Mouse (Mus musculus): Measurements from ENCODE around the gene Ttc30b. TPM values are rescaled to one million over a fixed set of nuclear protein-coding genes. Genes with fewer than 3 reads are reported as not detected.
"Not testable (repeated sequence)": the region's sequence is repeated elsewhere in the genome, so short reads cannot be mapped to it uniquely, and the experiment has no call there.

Ttc30b gene
- total RNA-seq, 2 experiments from 2014 or later = 1.4 to 1.8 TPM

GRCm38 (mm10) chr2:75955709-75956108 is 17.3 kb upstream of the Ttc30b start:
- ATAC-seq (replicated peaks; ENCODE audit: poor library complexity, severe bottlenecking) = no peak

DNA sequence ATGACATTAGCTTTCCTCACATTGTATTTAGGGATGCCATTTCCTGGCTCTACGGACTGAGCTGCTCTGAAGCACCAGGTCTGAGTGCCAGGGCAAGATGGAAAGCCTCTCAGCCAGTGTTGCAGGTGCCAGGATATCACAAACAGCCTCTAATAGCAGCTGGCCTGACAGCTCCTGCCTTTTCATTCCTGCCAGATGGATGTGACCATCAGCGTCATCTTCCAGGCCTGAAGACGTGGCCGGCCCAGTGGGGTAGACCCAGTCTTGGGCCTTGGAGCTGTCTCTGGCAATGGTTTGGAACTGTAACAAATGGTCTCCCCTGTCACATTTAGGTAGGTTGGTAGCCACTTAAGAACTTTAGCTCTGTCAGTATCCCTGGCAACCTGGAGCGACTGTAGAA is 14.9 kb upstream of the Ttc30b start:
- no peak for ATAC-seq (replicated peaks; ENCODE audit: poor library complexity, severe bottlenecking)

- no peak for ATAC-seq (replicated peaks; ENCODE audit: poor library complexity, severe bottlenecking)
Measured at GRCm38 (mm10) chr2:75950685-75951084, 12.3 kb upstream of the Ttc30b start.

GRCm38 (mm10) chr2:75937520-75938116 is 767 bp downstream of the Ttc30b start:
- not testable (repeated sequence) for ATAC-seq (replicated peaks; ENCODE audit: poor library complexity, severe bottlenecking)

DNA sequence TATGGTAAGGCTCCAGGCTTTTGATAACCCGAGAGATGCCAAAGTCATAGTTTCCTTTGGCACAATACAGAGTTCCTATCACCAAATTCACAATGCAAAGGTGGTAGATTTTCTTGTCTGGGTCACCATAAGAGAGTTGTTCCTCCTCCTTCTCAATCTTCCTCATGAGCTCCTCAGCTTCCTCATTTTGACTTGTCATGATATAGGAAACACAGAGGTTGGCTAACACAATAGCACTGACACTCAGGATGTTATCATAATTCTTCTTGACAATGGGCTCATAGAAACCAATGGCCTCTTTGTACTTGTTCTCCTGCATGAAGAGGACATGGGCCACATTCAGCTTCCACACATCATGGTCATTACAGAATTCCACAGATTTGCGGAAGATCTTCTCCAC is 1.7 kb downstream of the Ttc30b start:
- ATAC-seq (replicated peaks; ENCODE audit: poor library complexity, severe bottlenecking) = peak; percentile 61

DNA sequence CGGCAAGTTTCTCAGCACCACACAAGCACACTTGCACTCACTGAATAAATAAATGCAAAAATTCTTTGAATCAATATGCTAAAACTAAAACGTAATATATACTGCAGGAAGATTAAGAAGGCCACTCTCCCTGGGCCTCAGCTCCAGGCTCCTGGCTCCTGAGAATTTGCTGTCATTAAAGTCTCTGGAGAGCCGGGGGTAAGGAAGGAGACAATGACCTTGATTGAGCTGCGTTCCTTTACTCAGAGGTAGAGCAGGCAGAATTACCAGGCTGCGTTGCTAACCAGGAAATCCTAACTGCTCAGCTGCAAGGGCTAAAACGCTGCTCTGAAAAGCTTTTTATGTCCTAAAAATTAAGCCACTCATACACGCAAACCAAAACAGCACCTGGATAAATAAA is 4.8 kb downstream of the Ttc30b start:
- no peak for ATAC-seq (replicated peaks; ENCODE audit: poor library complexity, severe bottlenecking)

DNA sequence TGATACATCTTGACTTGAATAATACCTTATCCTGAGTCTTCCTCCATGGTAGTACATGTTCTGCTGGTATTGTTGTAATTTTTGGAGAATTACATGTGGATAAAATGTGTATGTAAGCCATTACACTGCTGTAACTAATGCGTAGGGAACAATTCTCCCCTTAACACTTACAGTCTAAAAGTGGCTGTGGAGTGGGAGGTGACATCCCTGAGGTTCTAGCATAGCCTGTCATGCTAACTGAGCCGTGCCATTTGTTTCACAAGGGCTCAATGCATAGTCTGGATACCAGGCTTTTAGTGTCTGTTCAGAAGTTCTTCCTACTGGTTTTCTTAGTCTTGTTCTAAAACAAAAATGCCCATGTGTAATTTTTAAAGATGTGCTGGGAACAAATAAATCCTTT is 7.4 kb downstream of the Ttc30b start:
- no peak for ATAC-seq (replicated peaks; ENCODE audit: poor library complexity, severe bottlenecking)

DNA sequence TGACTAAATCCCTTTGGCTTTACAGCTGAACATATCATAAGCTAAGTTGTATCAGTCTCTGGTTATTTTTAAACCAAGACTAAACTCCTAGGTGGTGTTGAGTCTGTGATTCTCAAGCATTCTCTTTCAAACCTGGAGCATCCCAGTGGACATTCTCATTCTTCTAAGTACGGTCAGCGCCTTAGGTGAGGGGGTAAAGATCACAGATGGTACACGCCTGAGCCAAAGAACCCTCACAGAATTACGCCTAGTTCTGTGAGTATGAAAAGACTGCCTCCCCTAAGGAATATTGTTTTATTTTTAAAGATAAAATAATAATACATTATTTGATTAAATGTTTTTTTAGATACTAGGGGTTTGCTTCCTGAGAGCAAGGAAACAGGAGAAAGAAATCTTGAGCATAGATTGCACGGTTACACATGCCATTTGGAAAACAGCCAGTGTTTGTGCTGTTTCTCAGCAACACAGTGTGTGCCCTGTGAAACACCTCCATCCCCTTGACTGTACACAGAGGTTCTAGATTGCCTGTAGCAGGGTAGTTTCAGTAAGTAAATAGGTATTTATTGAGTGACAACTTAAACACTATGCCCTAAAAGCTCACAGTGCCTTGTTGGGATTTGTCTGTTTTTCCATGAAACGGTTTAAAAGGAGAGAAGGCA is 8.5 kb downstream of the Ttc30b start:
- no peak for ATAC-seq (replicated peaks; ENCODE audit: poor library complexity, severe bottlenecking)

DNA sequence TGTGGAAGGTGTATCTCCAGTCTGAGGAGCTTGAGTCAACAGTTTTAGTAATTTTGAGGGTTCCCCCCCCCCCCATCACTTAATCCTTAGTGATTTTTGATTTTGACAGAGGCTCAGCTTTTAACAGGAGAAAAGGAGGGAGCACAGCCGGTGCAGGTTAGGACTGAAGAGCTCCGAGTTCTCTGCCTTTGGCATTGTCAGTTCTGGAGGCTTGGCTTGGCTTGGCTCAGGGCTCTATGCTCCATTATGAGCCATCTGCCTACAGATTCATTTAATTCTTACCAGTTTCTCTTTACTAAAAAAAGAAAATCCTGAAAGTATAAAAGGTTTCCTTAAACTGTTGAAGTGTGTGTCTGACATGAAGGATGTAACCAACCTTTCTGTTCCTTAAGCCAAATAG is 9.2 kb downstream of the Ttc30b start:
- no peak for ATAC-seq (replicated peaks; ENCODE audit: poor library complexity, severe bottlenecking)

DNA sequence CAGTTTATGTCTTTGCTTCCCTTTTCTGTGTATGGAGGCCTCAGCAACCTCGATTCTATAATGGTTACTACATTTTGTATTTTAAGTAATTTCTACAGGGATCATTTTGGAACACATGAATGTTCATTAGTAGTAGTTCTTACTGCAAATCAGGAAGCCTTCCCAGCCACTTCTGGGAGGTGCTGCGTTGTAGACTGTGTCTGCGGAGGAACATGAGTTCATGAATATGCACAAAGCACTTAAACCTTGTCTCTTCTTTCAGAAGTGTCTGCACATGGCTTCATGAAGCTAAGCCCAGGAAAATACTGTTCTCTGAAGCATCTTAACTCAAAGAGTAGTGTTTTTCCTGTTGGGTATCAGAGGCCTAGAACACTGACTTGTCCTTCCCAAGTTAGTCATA is 10.4 kb downstream of the Ttc30b start:
- ATAC-seq (replicated peaks; ENCODE audit: poor library complexity, severe bottlenecking) = no peak

GRCm38 (mm10) chr2:75926061-75926460 is 12.3 kb downstream of the Ttc30b start:
- no peak for ATAC-seq (replicated peaks; ENCODE audit: poor library complexity, severe bottlenecking)

GRCm38 (mm10) chr2:75923807-75924340 is 14.5 kb downstream of the Ttc30b start:
- no peak for ATAC-seq (replicated peaks; ENCODE audit: poor library complexity, severe bottlenecking)

DNA sequence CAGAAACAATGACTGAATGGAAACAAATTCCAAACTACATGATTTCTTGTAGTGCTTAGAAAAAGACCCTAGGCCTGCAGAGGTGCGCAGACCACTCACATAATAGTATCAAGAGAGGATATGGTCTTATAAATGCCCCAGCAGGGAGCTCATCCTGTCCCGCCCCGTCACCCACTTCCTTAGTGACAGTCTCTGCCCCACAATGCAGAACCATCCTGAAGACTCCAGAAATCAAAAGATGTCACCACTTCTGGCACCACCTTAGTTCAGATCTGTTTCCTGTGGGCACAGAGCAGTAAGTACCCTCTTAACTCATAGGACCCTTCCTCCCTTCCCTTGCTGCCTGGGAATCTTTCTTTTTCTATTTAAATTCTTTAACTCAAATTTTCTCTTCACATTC is 23.3 kb downstream of the Ttc30b start:
- ATAC-seq (replicated peaks; ENCODE audit: poor library complexity, severe bottlenecking) = no peak

DNA sequence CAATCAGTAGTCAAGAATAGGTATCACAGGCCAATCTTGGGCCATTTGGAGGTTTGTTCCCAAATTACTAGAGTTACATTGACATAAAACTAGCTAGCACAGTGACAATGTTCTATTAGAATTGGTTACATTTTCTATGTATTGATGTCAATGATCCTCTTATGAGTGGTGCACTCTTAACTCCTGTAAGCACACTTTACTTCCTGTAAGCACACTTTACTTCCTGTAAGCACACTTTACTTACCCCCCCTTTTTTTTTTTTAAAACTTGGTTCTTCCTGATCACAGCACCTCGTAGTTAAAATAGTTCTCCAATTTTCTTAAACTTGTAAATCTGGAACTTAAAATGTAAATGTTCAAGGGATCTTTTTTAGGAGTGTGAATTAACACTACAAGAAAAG is 31.2 kb downstream of the Ttc30b start:
- ATAC-seq (replicated peaks; ENCODE audit: poor library complexity, severe bottlenecking) = no peak

- ATAC-seq (replicated peaks; ENCODE audit: poor library complexity, severe bottlenecking) = no peak
Measured at GRCm38 (mm10) chr2:75901869-75902268, 36.5 kb downstream of the Ttc30b start.

DNA sequence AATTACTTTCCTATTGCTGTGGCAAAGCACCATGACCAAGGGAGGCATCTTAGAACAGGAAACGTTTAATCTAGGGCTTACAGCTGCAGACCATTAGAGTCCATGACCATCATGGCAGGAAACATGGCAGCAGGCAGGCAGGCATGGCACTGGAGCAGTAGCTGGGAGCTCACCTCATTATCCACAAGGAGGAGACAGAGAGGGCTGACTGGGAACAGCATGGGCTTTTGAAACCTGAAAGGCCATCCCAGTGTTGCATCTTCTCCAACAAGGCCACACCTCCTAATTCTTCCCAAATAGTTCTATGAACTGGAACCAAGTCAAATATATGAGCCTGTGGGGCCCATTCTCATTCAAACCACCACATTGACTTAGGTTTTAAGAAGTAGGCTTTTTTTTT is 38.1 kb downstream of the Ttc30b start:
- no peak for ATAC-seq (replicated peaks; ENCODE audit: poor library complexity, severe bottlenecking)

GRCm38 (mm10) chr2:75895711-75896110 is 42.7 kb downstream of the Ttc30b start:
- no peak for ATAC-seq (replicated peaks; ENCODE audit: poor library complexity, severe bottlenecking)

DNA sequence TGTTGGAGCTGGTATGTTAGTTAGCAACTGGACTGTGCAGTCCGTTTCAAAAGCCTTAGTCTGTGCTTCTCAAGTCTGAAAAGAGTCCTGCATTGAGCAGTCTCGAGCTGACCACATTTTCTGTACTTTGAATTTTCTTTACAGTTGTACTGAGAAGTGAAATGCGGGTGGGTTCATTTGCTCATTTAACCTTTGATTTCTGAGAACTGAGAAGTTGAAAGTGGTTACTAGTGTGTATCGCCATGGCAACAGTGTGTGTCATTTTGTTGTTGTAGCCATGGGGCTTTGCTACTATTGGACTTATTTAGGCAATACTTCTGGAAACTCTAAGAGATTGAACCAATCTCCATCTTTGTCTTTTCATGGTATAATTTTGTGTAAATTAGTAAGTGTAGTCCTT is 46.4 kb downstream of the Ttc30b start:
- peak; percentile 50; the same call in 1 of the 2 replicates for ATAC-seq (replicated peaks; ENCODE audit: poor library complexity, severe bottlenecking)

Measured in granulocyte monocyte progenitor cell, adult 5-6 weeks (primary cell).